ENCODE assay signal across 22 mouse cellular contexts in genomic region chr11:101446319-101446718, GRCm38 (mm10). TPM values are rescaled to one million over a fixed set of nuclear protein-coding genes. Genes with fewer than 3 reads are reported as not detected.
DNase-seq lines count a peak whose midpoint lies in the region; ATAC-seq and TF ChIP-seq lines count a peak whose summit lies in the region.
"Had no signal": no experiment of that assay in that cellular context is flagged by ENCODE, and none has a peak within 500 bp of the region (broad histone marks: within the 10 kb centered on the region; RNA-seq: fewer than 3 reads in every experiment).

No protein-coding gene starts in this region.

- peak; percentile 29 for DNase-seq in neural tube, embryonic 10.5 days (ENCODE audit: extremely low spot score, low spot score)
- DNase-seq in ES-E14 (ENCODE audit: low read depth, low spot score) = no peak
- no peak for DNase-seq in liver, embryonic 14.5 days (ENCODE audit: low read depth in 3 of 3, low spot score in 3 of 3)
- DNase-seq in c-Kit-positive CD71-positive TER-119-positive erythroid progenitor cells, embryonic 14.5 days (ENCODE audit: low spot score) = no peak
- no peak for DNase-seq in urinary bladder, postnatal 4 days (ENCODE audit: low spot score in 2 of 2)
- DNase-seq: cerebellum, adult 8-10 months; gastrocnemius, postnatal 14 days; heart, postnatal 4 days; kidney, adult 11 months; kidney, postnatal 25 days; retina, postnatal 1 day; thymus, adult 2 months had no signal

- H3K9ac ChIP-seq in neural tube, embryonic 15.5 days (replicated peaks) = no peak overlapping the region
- no peak overlapping the region for H3K9ac ChIP-seq in ES-E14 (ENCODE audit: insufficient read depth, low read depth, low read length, poor library complexity, severe bottlenecking)
- H3K9ac ChIP-seq in liver, embryonic 14.5 days (replicated peaks) = no peak overlapping the region
- no peak overlapping the region for H3K9ac ChIP-seq in midbrain, embryonic 15.5 days
- H3K9ac ChIP-seq: forebrain, embryonic 15.5 days; heart, embryonic 15.5 days; hindbrain, embryonic 15.5 days; limb, embryonic 15.5 days; midbrain, embryonic 12.5 days; stomach, embryonic 15.5 days had no signal

- H3K27me3 ChIP-seq in neural tube, embryonic 15.5 days (replicated peaks) = no peaks in the 10 kb centered on the region
- H3K27me3 ChIP-seq in liver, embryonic 14.5 days (ENCODE audit: control insufficient read depth, insufficient read depth, low read length) = no peaks in the 10 kb centered on the region
- no peaks in the 10 kb centered on the region for H3K27me3 ChIP-seq in midbrain, embryonic 15.5 days (replicated peaks)
- H3K27me3 ChIP-seq: forebrain, embryonic 15.5 days; heart, embryonic 15.5 days; hindbrain, embryonic 15.5 days; limb, embryonic 15.5 days; midbrain, embryonic 12.5 days; stomach, embryonic 15.5 days had no signal

- no peak for TF ChIP-seq CTCF in liver, embryonic 14.5 days (IDR thresholded peaks at IDR 0.05; ENCODE audit: low read depth)

- in situ Hi-C loops in ES-E14 (cut with MboI; ENCODE audit: low sequenced_read_pairs in 2 of 2, unreplicated experiment in 2 of 2) = no loop called here

- H3K4me3 ChIP-seq in neural tube, embryonic 15.5 days (replicated peaks) = no peak overlapping the region
- H3K4me3 ChIP-seq in ES-E14 (ENCODE audit: insufficient read depth in 1 of 2, low read depth in 1 of 2, low read length in 2 of 2, poor library complexity in 1 of 2, severe bottlenecking in 1 of 2) = no peak overlapping the region
- H3K4me3 ChIP-seq in liver, embryonic 14.5 days (ENCODE audit: insufficient read depth in 1 of 2, low read depth in 2 of 2, low read length in 2 of 2) = no peak overlapping the region
- H3K4me3 ChIP-seq in midbrain, embryonic 15.5 days = no peak overlapping the region
- H3K4me3 ChIP-seq: erythroblast, embryonic 14.5 days; forebrain, embryonic 15.5 days; heart, embryonic 15.5 days; hindbrain, embryonic 15.5 days; limb, embryonic 15.5 days; midbrain, embryonic 12.5 days; stomach, embryonic 15.5 days had no signal

- no peak overlapping the region for H3K4me2 ChIP-seq in neural tube, embryonic 15.5 days
- H3K4me2 ChIP-seq in liver, embryonic 14.5 days (ENCODE audit: low read depth) = no peak overlapping the region
- no peak overlapping the region for H3K4me2 ChIP-seq in midbrain, embryonic 15.5 days
- H3K4me2 ChIP-seq: forebrain, embryonic 15.5 days; heart, embryonic 15.5 days; hindbrain, embryonic 15.5 days; limb, embryonic 15.5 days; midbrain, embryonic 12.5 days; stomach, embryonic 15.5 days had no signal

- no peaks in the 10 kb centered on the region for H3K9me3 ChIP-seq in neural tube, embryonic 15.5 days (replicated peaks)
- no peaks in the 10 kb centered on the region for H3K9me3 ChIP-seq in ES-E14 (ENCODE audit: control insufficient read depth, insufficient read depth, low read depth, low read length)
- H3K9me3 ChIP-seq in liver, embryonic 14.5 days (ENCODE audit: control insufficient read depth, low read length) = no peaks in the 10 kb centered on the region
- H3K9me3 ChIP-seq in midbrain, embryonic 15.5 days = no peaks in the 10 kb centered on the region
- H3K9me3 ChIP-seq: forebrain, embryonic 15.5 days; heart, embryonic 15.5 days; hindbrain, embryonic 15.5 days; limb, embryonic 15.5 days; midbrain, embryonic 12.5 days; stomach, embryonic 15.5 days had no signal

- no peak overlapping the region for H3K27ac ChIP-seq in neural tube, embryonic 15.5 days (replicated peaks)
- 0 out of 2 replicates have a peak overlapping the region, but pooled peaks have one; percentile 23 for H3K27ac ChIP-seq in ES-E14 (ENCODE audit: insufficient read depth, low read depth, low read length, poor library complexity, severe bottlenecking)
- peak overlapping the region; percentile 25; the same call in 1 of the 2 replicates for H3K27ac ChIP-seq in liver, embryonic 14.5 days
- no peak overlapping the region for H3K27ac ChIP-seq in midbrain, embryonic 15.5 days
- H3K27ac ChIP-seq: forebrain, embryonic 15.5 days; heart, embryonic 15.5 days; hindbrain, embryonic 15.5 days; limb, embryonic 15.5 days; midbrain, embryonic 12.5 days; stomach, embryonic 15.5 days had no signal

- peaks cover 22% of the 10 kb centered on the region for H3K4me1 ChIP-seq in neural tube, embryonic 15.5 days
- peaks cover 3 to 8% of the 10 kb centered on the region in 2 experiments; a peak in 2 of 4 replicates for H3K4me1 ChIP-seq in ES-E14 (ENCODE audit: control insufficient read depth in 2 of 2, insufficient read depth in 2 of 2, low read length in 2 of 2, poor library complexity in 1 of 2)
- H3K4me1 ChIP-seq in liver, embryonic 14.5 days (replicated peaks; ENCODE audit: control insufficient read depth in 2 of 2, insufficient read depth in 2 of 2, low read length in 1 of 2) = peaks cover 13 to 30% of the 10 kb centered on the region in 2 experiments
- H3K4me1 ChIP-seq in midbrain, embryonic 15.5 days = peaks cover 14% of the 10 kb centered on the region

- H3K36me3 ChIP-seq in neural tube, embryonic 15.5 days = peaks cover 21% of the 10 kb centered on the region
- peaks cover 25% of the 10 kb centered on the region for H3K36me3 ChIP-seq in ES-E14 (ENCODE audit: control insufficient read depth, insufficient read depth, low read length, poor library complexity, severe bottlenecking)
- peaks cover 23% of the 10 kb centered on the region for H3K36me3 ChIP-seq in liver, embryonic 14.5 days (replicated peaks; ENCODE audit: control insufficient read depth, insufficient read depth, low read depth)
- H3K36me3 ChIP-seq in midbrain, embryonic 15.5 days (replicated peaks) = peaks cover 20% of the 10 kb centered on the region

- no peak for TF ChIP-seq EP300 in liver, embryonic 14.5 days (IDR thresholded peaks at IDR 0.05; ENCODE audit: low read depth)

- WGBS in neural tube, embryonic 15.5 days = 70% methylated on average over 1 of the region's 1 CpGs
- WGBS in liver, embryonic 14.5 days (ENCODE audit: insufficient replicate concordance) = 74% methylated on average over 1 of the region's 1 CpGs
- 89% methylated on average over 1 of the region's 1 CpGs for WGBS in midbrain, embryonic 15.5 days

- no peak for ATAC-seq in neural tube, embryonic 15.5 days (ENCODE audit: low FRiP score)
- no peak for ATAC-seq in liver, embryonic 14.5 days (ENCODE audit: insufficient read depth)
- no peak for ATAC-seq in midbrain, embryonic 15.5 days (replicated peaks)
- ATAC-seq: forebrain, embryonic 15.5 days; lung, postnatal 0 days had no signal

TF ChIP-seq in ES-E14, 5 proteins besides CTCF, POLR2A, EP300 and RAD21:
- peak; percentile 52; the same call in 1 of the 2 replicates for TF ChIP-seq CHD2 (IDR thresholded peaks at IDR 0.05; ENCODE audit: low read depth, low read length)
- TF ChIP-seq ZNF384 (IDR thresholded peaks at IDR 0.05; ENCODE audit: low read depth, low read length) = no peak
TF ChIP-seq in ES-E14: peak in this region for 1.

RNA-seq across cellular contexts. Expression of gene Ifi35, which starts 1.9 kb away (rescaled TPM):
- polyA plus RNA-seq in neural tube, embryonic 15.5 days (2015; fragmentation: Nextera tagmentation; extraction: Ambion mirVana) = 3.9 and 17.0 TPM in 2 replicates
- total RNA-seq in ES-E14 (2012; rRNA removed) = 5.0 and 9.1 TPM in 2 replicates
- polyA plus RNA-seq in liver, embryonic 14.5 days (2012; rRNA removed) = 14.0 and 17.2 TPM in 2 replicates
- polyA plus RNA-seq in liver, embryonic 14.5 days (2014; fragmentation: Nextera tagmentation; extraction: Ambion mirVana) = 21.3 and 22.1 TPM in 2 replicates
- polyA plus RNA-seq in midbrain, embryonic 15.5 days (2015; fragmentation: Nextera tagmentation; extraction: Ambion mirVana) = 3.9 and 4.0 TPM in 2 replicates

RNA-seq across cellular contexts. Expression of gene Rpl27, which starts 4.2 kb away (rescaled TPM):
- 245 and 254 TPM in 2 replicates for polyA plus RNA-seq in neural tube, embryonic 15.5 days (2015; fragmentation: Nextera tagmentation; extraction: Ambion mirVana)
- total RNA-seq in ES-E14 (2012; rRNA removed) = 1,298 and 1,307 TPM in 2 replicates
- polyA plus RNA-seq in liver, embryonic 14.5 days (2012; rRNA removed) = 571 and 987 TPM in 2 replicates
- 295 and 303 TPM in 2 replicates for polyA plus RNA-seq in liver, embryonic 14.5 days (2014; fragmentation: Nextera tagmentation; extraction: Ambion mirVana)
- 197 and 212 TPM in 2 replicates for polyA plus RNA-seq in midbrain, embryonic 15.5 days (2015; fragmentation: Nextera tagmentation; extraction: Ambion mirVana)

RNA-seq across cellular contexts. Expression of gene Rnd2, which starts 18.5 kb away (rescaled TPM):
- polyA plus RNA-seq in neural tube, embryonic 15.5 days (2015; fragmentation: Nextera tagmentation; extraction: Ambion mirVana) = 63.6 and 71.7 TPM in 2 replicates
- total RNA-seq in ES-E14 (2012; rRNA removed) = 8.9 and 10.4 TPM in 2 replicates
- polyA plus RNA-seq in liver, embryonic 14.5 days (2012; rRNA removed) = 2.9 and 3.1 TPM in 2 replicates
- polyA plus RNA-seq in liver, embryonic 14.5 days (2014; fragmentation: Nextera tagmentation; extraction: Ambion mirVana) = 1.2 and 1.4 TPM in 2 replicates
- polyA plus RNA-seq in midbrain, embryonic 15.5 days (2015; fragmentation: Nextera tagmentation; extraction: Ambion mirVana) = 68.3 and 77.4 TPM in 2 replicates

RNA-seq across cellular contexts. Expression of gene Vat1, which starts 19.7 kb away (rescaled TPM):
- 95.4 and 105 TPM in 2 replicates for polyA plus RNA-seq in neural tube, embryonic 15.5 days (2015; fragmentation: Nextera tagmentation; extraction: Ambion mirVana)
- 41.9 and 57.5 TPM in 2 replicates for total RNA-seq in ES-E14 (2012; rRNA removed)
- polyA plus RNA-seq in liver, embryonic 14.5 days (2012; rRNA removed) = 9.1 TPM in 2 replicates
- 6.8 and 6.9 TPM in 2 replicates for polyA plus RNA-seq in liver, embryonic 14.5 days (2014; fragmentation: Nextera tagmentation; extraction: Ambion mirVana)
- 128 and 133 TPM in 2 replicates for polyA plus RNA-seq in midbrain, embryonic 15.5 days (2015; fragmentation: Nextera tagmentation; extraction: Ambion mirVana)

RNA-seq across cellular contexts. Expression of gene Ptges3l, which starts 21.2 kb away (rescaled TPM):
- polyA plus RNA-seq in neural tube, embryonic 15.5 days (2015; fragmentation: Nextera tagmentation; extraction: Ambion mirVana) = 4.3 and 4.5 TPM in 2 replicates
- 3.2 and 3.4 TPM in 2 replicates for total RNA-seq in ES-E14 (2012; rRNA removed)
- 0.29 and 0.74 TPM in 2 replicates for polyA plus RNA-seq in liver, embryonic 14.5 days (2012; rRNA removed)
- polyA plus RNA-seq in liver, embryonic 14.5 days (2014; fragmentation: Nextera tagmentation; extraction: Ambion mirVana) = 0.53 and 0.86 TPM in 2 replicates
- polyA plus RNA-seq in midbrain, embryonic 15.5 days (2015; fragmentation: Nextera tagmentation; extraction: Ambion mirVana) = 1.7 and 2.0 TPM in 2 replicates
- polyA plus RNA-seq: erythroblast, embryonic 14.5 days had no signal

Comparison
In these comparisons a context has a peak if more than half of its experiments do, and no peak if none do; other contexts are left out.
1. H3K27ac ChIP-seq: peak in ES-E14 (single experiment) and liver, embryonic 14.5 days (single experiment); none in neural tube, embryonic 15.5 days (single experiment) and midbrain, embryonic 15.5 days (single experiment).
2. RNA of gene Rnd2, which starts 18.5 kb away (polyA plus RNA-seq): 63.6 to 71.7 TPM in neural tube, embryonic 15.5 days and 68.3 to 77.4 TPM in midbrain, embryonic 15.5 days; 1.2 to 3.1 TPM in liver, embryonic 14.5 days; every median in the first group is over 10 times any median in the second.